Mouse (Mus musculus): Measurements from ENCODE around the gene Olfr1040. TPM values are rescaled to one million over a fixed set of nuclear protein-coding genes. Genes with fewer than 3 reads are reported as not detected.
"Not testable (repeated sequence)": the region's sequence is repeated elsewhere in the genome, so short reads cannot be mapped to it uniquely, and the experiment has no call there.

Olfr1040 gene
- polyA plus RNA-seq (2014; fragmentation: Nextera tagmentation; extraction: Ambion mirVana) = not detected in 2 replicates

- H3K9me3 ChIP-seq (replicated peaks; ENCODE audit: control insufficient read depth, low read length) = no peaks in the 10 kb centered on the region
- no peaks in the 10 kb centered on the region for H3K4me1 ChIP-seq (ENCODE audit: control insufficient read depth, insufficient read depth, low read length)
- DNase-seq (ENCODE audit: low spot score) = no peak
- 86% methylated on average over 1 of the region's 1 CpGs for WGBS
- H3K9ac ChIP-seq (replicated peaks; ENCODE audit: low read length) = no peak within 1 kb of the TSS
- no peaks in the 10 kb centered on the region for H3K27me3 ChIP-seq (ENCODE audit: control insufficient read depth, insufficient read depth, low read length)
- no peak within 1 kb of the TSS for H3K27ac ChIP-seq (replicated peaks; ENCODE audit: low read depth, low read length)
- no peak within 1 kb of the TSS for H3K4me3 ChIP-seq (ENCODE audit: low read depth, low read length)
- H3K36me3 ChIP-seq (replicated peaks; ENCODE audit: control insufficient read depth, insufficient read depth, low read depth, low read length) = no peaks in the 10 kb centered on the region
- H3K4me2 ChIP-seq (ENCODE audit: low read depth, low read length) = no peak within 1 kb of the TSS
- ATAC-seq (replicated peaks; ENCODE audit: insufficient number of reproducible peaks, low FRiP score, low TSS enrichment, low read depth) = no peak
Observed at GRCm38 (mm10) chr2:86146632-86147031, at the start of gene Olfr1040. Gene Olfr1040 (minus strand): TSS chr2:86146732.

- Histone ChIP-seq H3K27ac (replicated peaks; ENCODE audit: low read depth, low read length) (no peak overlapping the region), H3K9me3 (replicated peaks; ENCODE audit: control insufficient read depth, low read length) (no peaks in the 10 kb centered on the region), H3K4me3 (ENCODE audit: low read depth, low read length) (no peak overlapping the region), H3K27me3 (ENCODE audit: control insufficient read depth, insufficient read depth, low read length) (no peaks in the 10 kb centered on the region), H3K9ac (replicated peaks; ENCODE audit: low read length) (no peak overlapping the region), H3K4me2 (ENCODE audit: low read depth, low read length) (no peak overlapping the region), H3K36me3 (replicated peaks; ENCODE audit: control insufficient read depth, insufficient read depth, low read depth, low read length) (no peaks in the 10 kb centered on the region), H3K4me1 (ENCODE audit: control insufficient read depth, insufficient read depth, low read length) (no peaks in the 10 kb centered on the region)
- DNase-seq (ENCODE audit: low spot score) (no peak), ATAC-seq (replicated peaks; ENCODE audit: insufficient number of reproducible peaks, low FRiP score, low TSS enrichment, low read depth) (no peak)
- 47% methylated on average over 1 of the region's 1 CpGs for WGBS
Observed at GRCm38 (mm10) chr2:86195863-86196262, 49.3 kb upstream of the Olfr1040 start.

- H3K4me1 ChIP-seq (ENCODE audit: control insufficient read depth, insufficient read depth, low read length) = no peaks in the 10 kb centered on the region
- H3K27me3 ChIP-seq (ENCODE audit: control insufficient read depth, insufficient read depth, low read length) = no peaks in the 10 kb centered on the region
- no peak for ATAC-seq (replicated peaks; ENCODE audit: insufficient number of reproducible peaks, low FRiP score, low TSS enrichment, low read depth)
- no peak for DNase-seq (ENCODE audit: low spot score)
- H3K9me3 ChIP-seq (replicated peaks; ENCODE audit: control insufficient read depth, low read length) = no peaks in the 10 kb centered on the region
- no peaks in the 10 kb centered on the region for H3K36me3 ChIP-seq (replicated peaks; ENCODE audit: control insufficient read depth, insufficient read depth, low read depth, low read length)
- H3K4me3 ChIP-seq (ENCODE audit: low read depth, low read length) = no peak within 1 kb of the TSS
- H3K4me2 ChIP-seq (ENCODE audit: low read depth, low read length) = no peak within 1 kb of the TSS
- no peak within 1 kb of the TSS for H3K9ac ChIP-seq (replicated peaks; ENCODE audit: low read length)
- H3K27ac ChIP-seq (replicated peaks; ENCODE audit: low read depth, low read length) = no peak within 1 kb of the TSS
Observed at GRCm38 (mm10) chr2:86185583-86185982, 39.1 kb upstream of the Olfr1040 start, which contains the start of gene Olfr52. Gene Olfr52 (minus strand): TSS chr2:86185683.

DNA sequence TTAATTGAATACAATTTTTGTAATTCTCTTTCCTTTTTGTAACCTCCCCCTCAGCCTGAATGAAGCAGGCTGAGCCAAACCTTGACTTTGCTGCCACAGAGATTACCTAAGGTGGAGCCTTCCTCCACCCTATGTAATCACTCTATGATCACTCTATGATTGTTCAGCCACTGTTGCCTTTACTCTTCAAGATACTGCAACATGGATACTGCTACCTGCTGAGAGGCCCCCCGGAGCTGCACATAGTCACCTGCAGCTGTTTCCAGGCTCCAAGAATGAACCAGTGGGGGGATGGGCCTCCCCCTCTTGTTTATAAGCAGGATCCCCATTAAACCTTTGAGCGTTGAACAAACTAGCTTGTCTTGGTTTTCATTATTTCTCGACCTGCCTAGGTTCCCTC lies 33.4 kb upstream of the Olfr1040 start:
- Histone ChIP-seq H3K9ac (replicated peaks; ENCODE audit: low read length) (no peak overlapping the region), H3K36me3 (replicated peaks; ENCODE audit: control insufficient read depth, insufficient read depth, low read depth, low read length) (no peaks in the 10 kb centered on the region), H3K4me1 (ENCODE audit: control insufficient read depth, insufficient read depth, low read length) (no peaks in the 10 kb centered on the region), H3K27ac (replicated peaks; ENCODE audit: low read depth, low read length) (no peak overlapping the region), H3K9me3 (replicated peaks; ENCODE audit: control insufficient read depth, low read length) (no peaks in the 10 kb centered on the region), H3K4me3 (ENCODE audit: low read depth, low read length) (no peak overlapping the region), H3K4me2 (ENCODE audit: low read depth, low read length) (no peak overlapping the region), H3K27me3 (ENCODE audit: control insufficient read depth, insufficient read depth, low read length) (no peaks in the 10 kb centered on the region)
- DNase-seq (ENCODE audit: low spot score) = no peak
- ATAC-seq (replicated peaks; ENCODE audit: insufficient number of reproducible peaks, low FRiP score, low TSS enrichment, low read depth) = no peak
- 81% methylated on average over 3 of the region's 3 CpGs for WGBS

- no peak for ATAC-seq (replicated peaks; ENCODE audit: insufficient number of reproducible peaks, low FRiP score, low TSS enrichment, low read depth)
- Histone ChIP-seq H3K9me3 (replicated peaks; ENCODE audit: control insufficient read depth, low read length) (no peaks in the 10 kb centered on the region), H3K9ac (replicated peaks; ENCODE audit: low read length) (no peak within 1 kb of the TSS)
Observed at GRCm38 (mm10) chr2:86177720-86178119, 31.2 kb upstream of the Olfr1040 start, which contains the start of gene Olfr1044. Gene Olfr1044 (minus strand): TSS chr2:86177820.

GRCm38 (mm10) chr2:86175422-86175821 lies 28.9 kb upstream of the Olfr1040 start:
- DNase-seq (ENCODE audit: low spot score); H3K27me3 ChIP-seq (ENCODE audit: control insufficient read depth, insufficient read depth, low read length): not testable (repeated sequence)
- WGBS = 86% methylated on average over 7 of the region's 7 CpGs

More at GRCm38 (mm10) chr2:86177720-86178119, 31.2 kb upstream of the Olfr1040 start, which contains the start of gene Olfr1044:
- no peaks in the 10 kb centered on the region for H3K4me1 ChIP-seq (ENCODE audit: control insufficient read depth, insufficient read depth, low read length)
- no peak within 1 kb of the TSS for H3K4me3 ChIP-seq (ENCODE audit: low read depth, low read length)
- H3K27ac ChIP-seq (replicated peaks; ENCODE audit: low read depth, low read length) = no peak within 1 kb of the TSS
- DNase-seq (ENCODE audit: low spot score) = no peak
- H3K36me3 ChIP-seq (replicated peaks; ENCODE audit: control insufficient read depth, insufficient read depth, low read depth, low read length) = no peaks in the 10 kb centered on the region
- no peaks in the 10 kb centered on the region for H3K27me3 ChIP-seq (ENCODE audit: control insufficient read depth, insufficient read depth, low read length)
- H3K4me2 ChIP-seq (ENCODE audit: low read depth, low read length) = no peak within 1 kb of the TSS

GRCm38 (mm10) chr2:86167422-86167821 lies 20.9 kb upstream of the Olfr1040 start, which contains the start of gene Olfr1043:
Gene Olfr1043 (minus strand): TSS chr2:86167522.
- Histone ChIP-seq H3K4me3 (ENCODE audit: low read depth, low read length) (no peak within 1 kb of the TSS), H3K4me1 (ENCODE audit: control insufficient read depth, insufficient read depth, low read length) (no peaks in the 10 kb centered on the region), H3K9ac (replicated peaks; ENCODE audit: low read length) (no peak within 1 kb of the TSS), H3K36me3 (replicated peaks; ENCODE audit: control insufficient read depth, insufficient read depth, low read depth, low read length) (no peaks in the 10 kb centered on the region), H3K27me3 (ENCODE audit: control insufficient read depth, insufficient read depth, low read length) (no peaks in the 10 kb centered on the region), H3K4me2 (ENCODE audit: low read depth, low read length) (no peak within 1 kb of the TSS), H3K9me3 (replicated peaks; ENCODE audit: control insufficient read depth, low read length) (no peaks in the 10 kb centered on the region), H3K27ac (replicated peaks; ENCODE audit: low read depth, low read length) (no peak within 1 kb of the TSS)
- ATAC-seq (replicated peaks; ENCODE audit: insufficient number of reproducible peaks, low FRiP score, low TSS enrichment, low read depth) = no peak
- DNase-seq (ENCODE audit: low spot score) = no peak
- WGBS = 88% methylated on average over 2 of the region's 2 CpGs

More at GRCm38 (mm10) chr2:86175422-86175821, 28.9 kb upstream of the Olfr1040 start:
- H3K9me3 ChIP-seq (replicated peaks; ENCODE audit: control insufficient read depth, low read length); H3K9ac ChIP-seq (replicated peaks; ENCODE audit: low read length); H3K36me3 ChIP-seq (replicated peaks; ENCODE audit: control insufficient read depth, insufficient read depth, low read depth, low read length); H3K4me2 ChIP-seq (ENCODE audit: low read depth, low read length); H3K4me1 ChIP-seq (ENCODE audit: control insufficient read depth, insufficient read depth, low read length); H3K27ac ChIP-seq (replicated peaks; ENCODE audit: low read depth, low read length); H3K4me3 ChIP-seq (ENCODE audit: low read depth, low read length); ATAC-seq (replicated peaks; ENCODE audit: insufficient number of reproducible peaks, low FRiP score, low TSS enrichment, low read depth): not testable (repeated sequence)

DNA sequence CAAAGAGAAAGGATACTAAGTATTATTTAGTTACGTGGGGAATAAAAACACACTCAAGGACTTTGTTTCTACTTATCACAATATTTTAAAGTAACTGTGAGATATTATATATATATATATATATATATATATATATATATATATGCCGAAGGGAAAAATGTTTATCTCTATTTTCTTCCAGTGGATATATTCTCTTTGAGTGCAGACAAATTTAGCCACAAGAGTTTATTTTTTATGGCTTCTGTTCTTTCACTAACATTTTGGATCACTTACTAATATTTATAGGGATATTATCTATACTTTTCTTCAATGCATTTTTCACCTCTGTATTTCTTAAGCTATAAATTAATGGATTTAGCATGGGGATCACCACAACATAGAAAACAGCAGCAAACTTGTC lies 15.2 kb upstream of the Olfr1040 start, which contains the start of gene Olfr1042:
Olfr1042 (minus strand) TSS at position 101 of the 400 bp plus-strand sequence.
- 90% methylated on average over 2 of the region's 2 CpGs for WGBS
- H3K4me3 ChIP-seq (ENCODE audit: low read depth, low read length) = no peak within 1 kb of the TSS

More for the DNA sequence above, 15.2 kb upstream of the Olfr1040 start, which contains the start of gene Olfr1042:
- Histone ChIP-seq H3K9me3 (replicated peaks; ENCODE audit: control insufficient read depth, low read length) (no peaks in the 10 kb centered on the region), H3K27ac (replicated peaks; ENCODE audit: low read depth, low read length) (no peak within 1 kb of the TSS), H3K27me3 (ENCODE audit: control insufficient read depth, insufficient read depth, low read length) (no peaks in the 10 kb centered on the region), H3K4me1 (ENCODE audit: control insufficient read depth, insufficient read depth, low read length) (no peaks in the 10 kb centered on the region), H3K36me3 (replicated peaks; ENCODE audit: control insufficient read depth, insufficient read depth, low read depth, low read length) (no peaks in the 10 kb centered on the region), H3K9ac (replicated peaks; ENCODE audit: low read length) (no peak within 1 kb of the TSS), H3K4me2 (ENCODE audit: low read depth, low read length) (no peak within 1 kb of the TSS)
- ATAC-seq (replicated peaks; ENCODE audit: insufficient number of reproducible peaks, low FRiP score, low TSS enrichment, low read depth) (no peak), DNase-seq (ENCODE audit: low spot score) (no peak)

Data from embryonic facial prominence, embryonic 11.5 days (tissue).